In the genomic region with DNA sequence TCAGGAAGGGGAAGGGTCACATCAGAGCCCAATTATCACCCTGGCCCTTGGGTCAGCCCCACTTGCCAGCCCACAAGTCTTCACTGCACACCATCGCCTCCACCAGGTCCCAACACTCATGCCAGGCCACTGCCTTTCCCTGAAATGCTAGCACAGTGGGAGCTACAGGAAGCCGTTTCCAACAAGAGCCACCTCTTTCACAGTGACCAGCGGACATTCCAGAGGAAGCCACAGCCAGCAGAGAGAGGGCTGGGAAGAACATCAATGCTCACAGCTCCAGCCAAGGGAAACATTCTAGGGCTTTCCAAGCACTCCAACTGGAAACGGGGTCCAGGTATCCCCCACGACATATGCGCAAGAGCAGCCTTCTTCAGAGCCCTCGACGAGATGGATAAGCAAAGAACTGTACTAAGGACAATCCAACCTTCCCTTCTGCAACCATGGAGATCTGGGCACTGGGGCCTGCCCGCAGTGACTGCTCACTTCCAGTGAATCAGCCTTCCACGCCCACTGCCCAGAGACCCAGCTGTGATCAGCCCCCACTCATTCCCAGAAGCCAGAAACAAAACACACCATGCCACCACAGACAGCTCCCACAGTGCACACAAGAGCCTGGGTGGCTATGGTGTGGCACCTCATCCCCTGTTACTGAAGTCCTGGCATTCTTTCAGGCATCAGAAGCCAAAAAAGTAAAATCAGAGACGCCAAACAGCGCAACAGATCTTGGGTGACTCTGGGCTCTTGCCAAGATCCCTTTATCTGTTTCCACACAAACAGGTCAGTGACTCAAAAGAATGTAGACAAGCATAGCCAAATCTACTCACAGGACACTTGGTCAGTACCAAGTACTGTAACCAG, we compare ENCODE assay signal across 8 mouse cellular contexts. TPM values are rescaled to one million over a fixed set of nuclear protein-coding genes. Genes with fewer than 3 reads are reported as not detected.
DNase-seq lines count a peak whose midpoint lies in the region; ATAC-seq and TF ChIP-seq lines count a peak whose summit lies in the region.

No protein-coding gene starts in this region.

- 0 out of 2 replicates have a peak overlapping the region, but pooled peaks have one; percentile 1 for H3K4me3 ChIP-seq in E14TG2a.4 (replicated peaks; ENCODE audit: low read length)
- no peak overlapping the region for H3K4me3 ChIP-seq in forebrain, embryonic 14.5 days (ENCODE audit: low read depth, low read length)
- H3K4me3 ChIP-seq in intestine, embryonic 14.5 days (ENCODE audit: low read depth, low read length) = no peak overlapping the region

- H3K9me3 ChIP-seq in E14TG2a.4 (ENCODE audit: low read length) = no peaks in the 10 kb centered on the region
- no peaks in the 10 kb centered on the region for H3K9me3 ChIP-seq in forebrain, embryonic 14.5 days (replicated peaks; ENCODE audit: control insufficient read depth, low read length)
- no peaks in the 10 kb centered on the region for H3K9me3 ChIP-seq in intestine, embryonic 14.5 days (ENCODE audit: control insufficient read depth, low read length)

- TF ChIP-seq CTCF in E14TG2a.4 (conservative IDR thresholded peaks at IDR 0.05; ENCODE audit: low read length) = no peak

- H3K27ac ChIP-seq in forebrain, embryonic 14.5 days (ENCODE audit: low read depth, low read length) = no peak overlapping the region
- H3K27ac ChIP-seq in intestine, embryonic 14.5 days (ENCODE audit: low read depth) = peak overlapping the region; percentile 11; the same call in 1 of the 2 replicates

- WGBS in forebrain, embryonic 14.5 days = 55% methylated on average over 12 of the region's 12 CpGs
- WGBS in intestine, embryonic 14.5 days = 60% methylated on average over 12 of the region's 12 CpGs

- peak overlapping the region; percentile 5; the same call in 1 of the 2 replicates for H3K9ac ChIP-seq in forebrain, embryonic 14.5 days (ENCODE audit: low read length)
- H3K9ac ChIP-seq in intestine, embryonic 14.5 days (ENCODE audit: low read length) = no peak overlapping the region

- intact Hi-C loops in gastrocnemius, postnatal 14 days (cut with DNase I; ENCODE audit: low total_unique reads) = no loop called here
- intact Hi-C loops in gastrocnemius, postnatal 36 days (cut with DNase I) = loop anchor here (2.0 kb wide), 1 partner anchor 67 kb away; no protein-coding TSS in a partner anchor

- H3K4me1 ChIP-seq in E14TG2a.4 (replicated peaks; ENCODE audit: low read depth, low read length) = peaks cover 99% of the 10 kb centered on the region
- H3K4me1 ChIP-seq in forebrain, embryonic 14.5 days (ENCODE audit: control insufficient read depth, insufficient read depth, low read length) = peaks cover 80% of the 10 kb centered on the region
- H3K4me1 ChIP-seq in intestine, embryonic 14.5 days (replicated peaks; ENCODE audit: control insufficient read depth, insufficient read depth, low read length) = peaks cover 70% of the 10 kb centered on the region

- DNase-seq in gastrocnemius, postnatal 14 days = peak; percentile 31
- DNase-seq in gastrocnemius, postnatal 36 days = no peak
- DNase-seq in forebrain, embryonic 14.5 days (ENCODE audit: low spot score) = no peak
- DNase-seq in intestine, embryonic 14.5 days (ENCODE audit: low spot score) = no peak
- peak; percentile 72 for DNase-seq in lung, postnatal 10 days
- no peak for DNase-seq in urinary bladder, postnatal 36 days (ENCODE audit: low spot score in 2 of 2)

- H3K27me3 ChIP-seq in E14TG2a.4 (ENCODE audit: insufficient read depth, low read length) = peaks cover 5% of the 10 kb centered on the region
- no peaks in the 10 kb centered on the region for H3K27me3 ChIP-seq in forebrain, embryonic 14.5 days (replicated peaks; ENCODE audit: control insufficient read depth, insufficient read depth, low read length)
- H3K27me3 ChIP-seq in intestine, embryonic 14.5 days (replicated peaks; ENCODE audit: control insufficient read depth, insufficient read depth, low read length) = no peaks in the 10 kb centered on the region

- peaks cover 92% of the 10 kb centered on the region for H3K36me3 ChIP-seq in E14TG2a.4 (ENCODE audit: insufficient read depth, low read length)
- H3K36me3 ChIP-seq in forebrain, embryonic 14.5 days (ENCODE audit: control insufficient read depth, insufficient read depth, low read length) = no peaks in the 10 kb centered on the region
- H3K36me3 ChIP-seq in intestine, embryonic 14.5 days (ENCODE audit: control insufficient read depth, insufficient read depth, low read length) = peaks cover 9% of the 10 kb centered on the region; the same call in 1 of the 2 replicates

- H3K4me2 ChIP-seq in forebrain, embryonic 14.5 days (ENCODE audit: low read length) = peak overlapping the region; percentile 12; the same call in 1 of the 2 replicates
- no peak overlapping the region for H3K4me2 ChIP-seq in intestine, embryonic 14.5 days (ENCODE audit: low read length)

- no peak for ATAC-seq in forebrain, embryonic 14.5 days
- no peak; the same call in 1 of the 2 replicates for ATAC-seq in intestine, embryonic 14.5 days (replicated peaks; ENCODE audit: low FRiP score, low TSS enrichment, low read depth)
- no peak for ATAC-seq in activated CD4-positive, CD25-positive, alpha-beta regulatory T cell, adult 4 months

RNA-seq across cellular contexts. Expression of gene Ski, which starts 6.4 kb away (rescaled TPM):
- total RNA-seq in gastrocnemius, postnatal 14 days (2021) = 10 to 100 TPM; 41.6 to 51.6 TPM
- 10 to 100 TPM; 28.7 to 30.2 TPM for total RNA-seq in gastrocnemius, postnatal 36 days (2021)
- 16.2 and 17.1 TPM in 2 replicates for polyA plus RNA-seq in forebrain, embryonic 14.5 days (2014; fragmentation: Nextera tagmentation; extraction: Ambion mirVana)
- polyA plus RNA-seq in intestine, embryonic 14.5 days (2014; fragmentation: Nextera tagmentation; extraction: Ambion mirVana) = 24.4 and 25.3 TPM in 2 replicates
- 10 to 100 TPM; 24.7 to 25.0 TPM for polyA plus RNA-seq in activated CD4-positive, CD25-positive, alpha-beta regulatory T cell, adult 4 months (2017; shearing (Covaris generic))

RNA-seq across cellular contexts. Expression of gene Faap20, which starts 33.6 kb away (rescaled TPM):
- total RNA-seq in gastrocnemius, postnatal 14 days (2021) = 10 to 100 TPM; 11.9 to 15.3 TPM
- 1 to 10 TPM; 3.1 to 4.7 TPM for total RNA-seq in gastrocnemius, postnatal 36 days (2021)
- polyA plus RNA-seq in forebrain, embryonic 14.5 days (2014; fragmentation: Nextera tagmentation; extraction: Ambion mirVana) = 81.2 and 87.4 TPM in 2 replicates
- polyA plus RNA-seq in intestine, embryonic 14.5 days (2014; fragmentation: Nextera tagmentation; extraction: Ambion mirVana) = 74.6 and 81.2 TPM in 2 replicates
- 10 to 100 TPM; 45.1 to 54.9 TPM for polyA plus RNA-seq in activated CD4-positive, CD25-positive, alpha-beta regulatory T cell, adult 4 months (2017; shearing (Covaris generic))

Comparison
In these comparisons a context has a peak if more than half of its experiments do, and no peak if none do; other contexts are left out.
1. DNase-seq: peak in gastrocnemius, postnatal 14 days (single experiment) and lung, postnatal 10 days (single experiment); none in gastrocnemius, postnatal 36 days (0 of 2), forebrain, embryonic 14.5 days (single experiment), intestine, embryonic 14.5 days (single experiment) and urinary bladder, postnatal 36 days (0 of 2).